Mouse (Mus musculus) thymus, adult 18-20 months (tissue): Measurements from ENCODE around the gene Aldh1a2.
A peak's percentile ranks its signal among the peaks of the same experiment; 100 is the strongest.

ENCODE experiments used
- DNase-seq, 2 experiments: peaks; one replicate each; pipeline ENCODE4 v3.0.0; 2022; ENCODE audit warnings: mixed read lengths in 2 of 2

Aldh1a2 gene

DNA sequence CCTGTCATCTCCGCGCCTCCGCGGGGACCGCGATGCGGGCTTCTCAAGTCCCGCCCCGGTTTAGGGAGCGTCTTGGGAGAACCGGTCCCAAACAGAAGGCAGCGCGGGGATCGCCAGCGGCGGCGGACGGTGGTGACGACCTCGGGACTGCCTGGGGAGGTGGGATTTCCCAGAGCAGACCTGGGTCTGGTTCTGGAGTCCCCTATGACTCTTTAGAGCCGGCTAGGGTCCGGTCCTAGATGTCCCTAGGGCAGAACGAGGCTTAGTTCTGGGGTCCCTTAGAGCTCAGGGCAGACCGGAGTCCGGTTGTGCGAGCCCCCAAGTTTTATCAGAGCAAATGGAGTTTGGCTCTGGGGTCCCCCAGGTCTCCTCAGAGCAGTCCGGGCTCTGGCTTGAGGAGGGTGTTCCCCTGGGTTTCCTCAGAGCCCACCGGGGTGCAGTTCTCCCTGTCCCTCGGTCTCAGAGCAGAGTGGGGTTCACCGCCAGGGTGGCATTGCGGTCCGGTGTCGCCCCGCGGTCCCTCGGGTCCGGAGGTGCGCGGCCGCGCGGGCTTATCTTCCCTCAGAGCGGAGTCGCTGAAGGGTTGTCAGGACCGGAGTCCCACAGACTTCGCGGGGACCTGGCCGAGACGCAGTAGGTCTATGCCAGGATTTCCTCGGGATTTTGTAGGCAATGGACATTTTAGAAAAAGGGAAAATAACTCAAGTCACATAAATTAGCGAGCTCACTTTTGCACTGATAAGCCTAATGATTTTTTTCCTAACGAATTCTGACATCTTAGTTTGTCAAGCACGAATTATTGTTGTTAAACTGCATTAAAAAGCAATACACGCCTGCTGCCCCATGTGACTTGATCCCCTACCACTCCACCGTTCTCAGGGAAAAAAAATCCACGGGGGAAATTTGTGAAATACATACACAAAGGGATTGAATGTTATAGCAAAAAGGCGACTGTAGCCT is 727 bp downstream of the Aldh1a2 start:
- peak in 1 of 2 experiments; percentile 3 for DNase-seq

DNA sequence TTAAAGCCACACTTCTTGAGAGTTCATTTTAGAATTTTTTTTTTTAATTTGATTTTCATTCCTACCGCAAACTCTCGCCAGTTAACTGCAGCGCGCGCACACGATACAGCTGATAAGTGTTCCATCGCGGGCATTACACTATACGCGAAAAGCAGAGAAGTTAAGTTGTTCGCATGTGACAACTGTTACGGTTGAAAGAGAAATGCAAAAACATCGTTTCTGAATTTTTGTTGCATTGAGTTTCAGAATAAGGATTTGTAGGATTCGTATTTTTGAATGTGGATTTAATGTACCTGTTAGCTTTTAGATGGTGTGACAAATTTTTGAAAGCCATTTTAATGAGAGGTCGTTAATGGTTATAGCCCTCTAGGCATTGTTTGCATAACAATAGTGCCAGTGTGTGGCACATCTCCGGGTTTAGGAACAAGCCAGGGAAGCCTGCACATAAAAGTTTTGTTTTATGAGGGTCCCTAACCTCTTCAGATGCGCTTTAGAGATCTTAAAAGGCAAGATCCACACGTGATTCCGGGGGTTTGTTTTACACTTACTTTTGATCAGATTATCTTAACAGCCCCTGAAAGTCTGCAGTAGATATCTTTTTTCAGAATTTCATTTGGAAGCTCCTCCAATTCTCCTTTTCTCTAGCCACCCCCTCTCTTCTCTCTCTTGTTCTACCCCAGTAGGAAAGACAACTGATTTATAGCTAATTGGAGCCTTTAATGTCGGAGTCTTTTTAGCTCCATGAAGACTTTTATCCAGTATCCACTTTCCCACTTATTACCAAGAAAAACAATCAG is 1.6 kb downstream of the Aldh1a2 start:
- DNase-seq: no peak

DNA sequence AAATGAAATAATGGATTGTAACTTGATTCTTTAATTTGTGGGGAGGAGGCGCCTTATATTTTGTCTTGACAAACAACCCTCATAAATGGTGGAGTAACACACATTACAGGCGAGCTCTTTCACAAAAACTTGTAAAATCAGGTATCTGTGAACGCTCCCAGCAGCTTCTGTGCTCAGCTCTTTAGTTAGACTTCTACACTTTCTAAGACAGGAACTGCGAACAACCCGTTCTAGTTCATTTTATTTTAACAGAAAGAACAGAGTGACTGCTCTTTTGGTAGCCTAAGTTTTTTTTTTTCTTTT is 2.2 kb downstream of the Aldh1a2 start:
- no peak for DNase-seq

DNA sequence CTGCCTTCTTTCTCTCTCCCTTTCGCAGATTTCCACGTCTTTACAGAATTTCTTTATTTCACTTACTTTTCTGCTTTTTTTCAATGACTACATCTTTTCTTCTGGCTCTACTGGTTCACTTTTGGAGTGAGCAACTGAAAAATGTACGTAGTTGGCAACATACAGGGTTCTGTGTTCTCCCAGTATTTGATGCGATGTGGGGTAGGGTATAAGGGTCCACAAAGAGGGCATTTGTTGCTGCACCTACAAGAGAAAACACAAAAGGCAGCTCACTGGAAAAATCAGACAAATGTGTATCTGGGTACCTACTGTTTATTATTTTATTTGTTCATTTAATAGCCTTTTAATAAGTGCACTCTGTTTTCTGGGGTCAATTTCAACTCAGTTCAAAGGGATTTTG is 3.6 kb downstream of the Aldh1a2 start:
- no peak for DNase-seq

DNA sequence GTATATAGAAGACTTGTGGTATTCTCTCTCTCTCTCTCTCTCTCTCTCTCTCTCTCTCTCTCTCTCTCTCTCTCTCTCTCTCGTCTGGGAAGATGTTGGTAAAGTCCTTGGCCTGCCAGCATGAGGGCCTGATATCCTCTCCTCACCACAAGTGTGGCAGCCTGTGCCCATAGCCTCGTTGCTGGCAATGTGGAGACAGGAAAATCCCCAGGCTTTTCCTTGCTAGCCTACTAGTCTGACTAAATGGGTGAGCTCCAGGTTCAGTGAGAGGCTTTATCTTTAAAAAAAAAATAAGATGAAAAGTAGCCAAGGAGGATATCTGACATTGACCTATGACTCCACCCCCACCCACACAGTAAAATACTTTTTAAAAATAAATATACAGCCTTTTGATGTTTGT is 4.8 kb downstream of the Aldh1a2 start:
- no peak for DNase-seq

DNA sequence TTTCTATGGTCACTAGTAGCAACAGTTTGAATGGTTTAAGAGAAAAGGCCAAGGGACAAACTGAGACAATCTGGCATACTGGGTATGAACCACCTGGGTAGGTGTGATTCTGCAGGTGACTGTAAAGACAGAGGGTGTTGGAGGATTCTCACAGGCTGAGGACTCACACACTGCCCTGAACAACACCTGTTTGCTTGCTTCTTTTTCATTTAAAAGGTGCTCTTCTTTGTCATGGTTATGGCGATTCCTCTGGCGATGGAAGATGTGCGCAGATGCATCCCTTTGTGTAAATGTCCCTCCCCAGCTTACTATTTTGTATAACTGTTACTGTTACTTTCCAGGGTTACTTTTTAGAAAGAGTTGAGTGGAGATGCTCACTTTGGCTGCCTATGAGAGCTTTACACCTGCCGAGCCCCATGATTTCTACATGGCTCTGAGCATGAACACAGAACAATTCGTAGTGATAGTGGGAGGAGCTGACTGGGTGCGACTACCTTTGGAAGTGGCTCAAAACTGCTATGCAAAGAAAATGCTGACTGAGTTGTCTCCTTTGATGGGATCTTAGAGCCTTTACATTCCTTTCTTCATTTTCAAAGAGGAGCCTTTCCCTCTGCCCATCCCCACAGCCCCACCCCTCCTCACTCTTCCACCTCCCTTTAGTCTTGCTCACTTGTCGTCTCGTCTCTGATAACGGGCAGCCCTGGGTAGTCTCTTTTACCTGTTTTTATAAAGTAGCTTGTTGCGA is 11.8 kb downstream of the Aldh1a2 start:
- no peak for DNase-seq

DNA sequence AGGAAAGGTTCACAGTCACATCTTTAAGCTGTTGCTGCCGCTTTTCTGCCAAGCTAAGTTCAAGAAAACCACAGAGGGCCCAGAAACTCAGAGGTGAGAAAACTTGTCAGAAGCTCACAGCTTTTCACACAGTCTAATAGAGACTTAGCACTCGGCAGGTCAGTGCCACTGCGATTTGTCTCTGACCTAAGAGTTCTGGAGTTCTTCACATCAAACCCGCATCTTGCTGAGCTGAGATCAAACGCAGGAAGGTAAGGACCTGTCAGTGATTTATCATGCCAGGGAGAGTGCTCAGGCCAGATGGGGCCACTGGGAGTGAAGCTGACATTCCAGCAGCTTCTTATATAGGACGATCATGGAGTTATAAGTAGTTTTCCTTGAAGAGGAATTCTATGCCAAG is 14.4 kb downstream of the Aldh1a2 start:
- no peak for DNase-seq

DNA sequence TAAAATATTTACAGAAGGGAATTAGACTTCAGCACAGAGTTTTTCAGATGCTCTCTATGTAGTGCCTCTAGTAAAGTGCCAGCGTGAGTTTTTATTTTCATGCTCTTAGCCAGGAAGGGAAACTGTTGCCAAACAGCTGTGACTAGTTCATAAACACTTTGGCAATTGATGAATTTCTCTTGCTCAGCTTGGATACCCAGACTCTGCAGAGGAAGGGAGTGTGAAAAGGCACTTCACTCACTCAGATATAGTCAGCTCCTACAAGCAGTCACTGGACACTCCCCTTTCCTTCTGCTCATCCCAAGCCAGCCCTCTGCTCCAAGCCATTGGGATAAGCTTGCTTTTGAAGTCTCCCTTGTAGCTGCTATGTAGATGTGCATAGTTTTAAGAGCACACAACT is 21.0 kb downstream of the Aldh1a2 start:
- DNase-seq: no peak

DNA sequence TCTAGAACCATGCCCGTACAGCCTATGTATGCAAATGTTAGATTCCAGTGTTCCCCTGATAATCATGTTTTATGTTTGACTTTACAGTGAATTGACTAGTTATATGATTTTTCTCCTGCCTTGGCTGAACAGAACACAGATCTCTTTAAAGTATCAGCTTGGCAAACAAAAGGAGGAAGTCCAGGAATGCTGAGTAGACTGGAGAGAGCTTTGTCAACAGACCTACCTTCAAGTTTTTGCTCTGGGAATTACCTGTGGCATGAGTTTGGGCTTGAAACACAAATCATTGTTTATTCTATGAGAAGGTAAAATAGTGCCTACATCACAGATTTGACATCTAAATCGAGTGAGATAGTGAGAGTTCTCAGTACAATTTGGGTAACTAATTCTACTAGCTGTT is 24.3 kb downstream of the Aldh1a2 start:
- no peak for DNase-seq

DNA sequence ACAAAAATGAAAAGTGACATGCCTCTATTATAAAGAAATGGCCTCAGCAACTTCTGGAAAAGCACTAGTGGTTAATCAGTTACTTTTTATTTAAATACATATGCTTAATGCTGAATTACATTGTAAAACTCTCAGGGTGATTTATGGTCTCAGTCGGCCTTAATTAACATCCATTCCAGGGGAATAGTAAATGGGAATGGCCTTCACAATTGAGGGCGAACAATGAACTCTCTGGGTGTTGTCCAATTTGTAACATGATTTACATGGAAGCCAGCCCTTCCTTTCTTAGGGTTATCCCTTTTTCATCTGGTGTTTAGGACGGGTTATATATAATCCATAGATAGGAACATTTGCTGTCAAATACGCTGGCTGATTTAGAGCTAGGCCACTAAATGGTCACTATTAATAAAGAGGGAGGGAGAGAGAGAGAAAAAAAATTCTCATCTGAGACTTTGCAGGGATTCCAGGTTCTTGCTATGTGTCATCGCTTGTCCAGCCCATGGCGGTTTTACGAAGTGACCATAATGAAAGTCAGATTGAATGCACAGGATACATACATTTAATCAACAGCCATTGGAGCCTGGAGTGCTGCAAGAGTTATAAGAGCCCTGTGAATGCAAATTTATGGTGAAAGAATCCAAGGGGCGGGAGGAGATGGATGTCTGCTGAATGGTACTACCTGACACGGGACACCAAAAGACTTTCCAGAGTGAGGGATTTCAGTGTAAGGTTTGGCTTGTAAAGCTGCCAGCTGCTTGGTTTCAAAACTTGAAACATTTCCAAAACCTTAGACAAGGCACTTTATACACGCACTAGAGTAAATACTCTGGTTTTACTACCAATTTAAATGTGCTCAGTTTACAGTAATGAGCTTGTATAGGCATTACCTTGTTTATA is 26.2 kb downstream of the Aldh1a2 start:
- DNase-seq: no peak

DNA sequence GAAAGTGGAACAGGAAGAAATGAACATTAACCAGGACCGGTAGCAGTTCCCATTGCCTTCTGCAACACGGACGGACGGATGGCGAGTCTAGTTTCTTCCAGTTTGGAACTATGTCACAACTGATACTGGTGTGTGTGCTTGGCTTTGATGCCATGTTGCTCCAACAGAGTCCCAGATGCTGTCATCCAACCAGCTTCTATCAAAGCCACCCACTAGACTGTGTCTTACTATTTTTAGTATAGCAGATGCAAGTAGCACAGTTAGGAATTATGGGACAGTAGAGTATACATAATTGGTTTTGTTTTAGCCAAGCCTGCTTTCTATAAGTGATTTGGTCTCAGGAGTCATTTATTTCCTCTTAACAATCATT is 26.8 kb downstream of the Aldh1a2 start:
- no peak for DNase-seq

DNA sequence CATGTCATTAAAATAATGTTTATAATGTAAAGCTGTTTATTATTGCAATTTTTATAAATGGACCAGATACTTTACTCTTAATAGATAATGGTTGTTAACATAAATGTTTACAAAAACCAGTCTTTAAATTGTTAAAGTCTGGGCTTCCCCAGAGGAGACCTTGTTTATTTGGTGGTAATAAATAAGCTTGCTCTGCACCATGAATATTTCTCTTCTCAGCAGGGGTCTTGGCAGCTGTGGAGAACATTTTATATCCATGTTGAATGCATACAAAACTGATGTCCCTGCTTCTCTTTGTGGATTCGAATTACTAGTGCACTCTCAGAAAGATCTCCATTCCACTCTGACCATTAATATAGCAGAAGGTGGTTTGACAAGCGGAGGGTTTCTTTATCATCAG is 38.8 kb downstream of the Aldh1a2 start:
- DNase-seq: no peak

DNA sequence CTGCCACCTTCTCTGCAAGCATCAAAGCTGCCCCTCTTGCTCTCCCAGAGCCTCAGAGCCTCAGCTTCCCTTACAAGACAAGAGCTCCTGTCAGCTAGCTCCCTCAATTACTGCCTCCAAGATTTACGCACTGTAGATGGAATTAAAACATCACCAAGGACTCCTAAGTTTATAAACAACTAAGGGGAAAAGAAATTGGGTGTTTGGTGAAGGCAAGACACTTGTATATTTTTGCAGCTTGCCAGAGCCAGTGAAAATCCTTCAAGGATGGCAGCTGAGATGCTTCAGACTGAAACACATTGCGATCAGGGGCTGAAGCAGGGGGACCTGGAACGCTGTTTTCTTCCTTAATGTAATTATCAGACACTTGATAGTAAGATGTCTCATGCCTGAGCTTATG is 47.1 kb downstream of the Aldh1a2 start:
- no peak for DNase-seq

DNA sequence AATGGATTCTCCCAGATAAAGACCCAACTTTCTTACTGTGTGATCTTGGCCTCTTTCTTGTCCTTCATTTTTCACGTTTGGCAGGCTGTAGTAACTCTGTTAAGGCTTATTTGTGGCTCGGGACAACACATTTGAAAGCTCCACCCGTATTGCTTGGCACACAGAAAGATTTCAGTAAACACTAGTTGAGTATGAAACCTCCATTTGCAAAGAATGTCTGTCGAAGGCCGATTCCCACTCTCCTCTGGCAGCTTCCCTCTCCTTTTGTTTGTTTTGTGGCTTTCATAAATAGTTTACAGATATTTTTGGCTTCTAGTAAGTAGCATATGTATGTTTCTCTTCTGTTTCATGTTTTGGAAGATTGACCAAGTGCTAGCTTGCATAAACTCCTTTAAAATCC is 54.1 kb downstream of the Aldh1a2 start:
- DNase-seq: no peak

DNA sequence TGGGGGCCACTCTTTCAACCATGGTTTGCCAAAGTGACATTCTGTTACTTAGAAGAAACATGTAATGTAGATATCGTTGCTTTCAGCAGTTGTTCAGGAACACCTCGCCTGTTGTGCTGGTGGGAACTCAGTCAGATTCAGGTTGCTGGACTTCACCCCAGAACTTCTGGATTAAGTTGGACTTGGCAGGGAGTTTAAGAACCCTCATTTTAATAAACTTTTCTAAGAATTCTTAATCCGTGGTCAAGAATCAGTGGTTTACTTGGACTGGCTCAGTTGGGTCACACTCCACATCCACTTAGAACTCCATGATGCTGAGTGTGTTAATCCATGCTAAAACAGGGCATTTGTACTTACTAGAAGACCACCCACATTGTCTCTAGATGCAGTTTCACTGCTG is 54.6 kb downstream of the Aldh1a2 start:
- DNase-seq: no peak

DNA sequence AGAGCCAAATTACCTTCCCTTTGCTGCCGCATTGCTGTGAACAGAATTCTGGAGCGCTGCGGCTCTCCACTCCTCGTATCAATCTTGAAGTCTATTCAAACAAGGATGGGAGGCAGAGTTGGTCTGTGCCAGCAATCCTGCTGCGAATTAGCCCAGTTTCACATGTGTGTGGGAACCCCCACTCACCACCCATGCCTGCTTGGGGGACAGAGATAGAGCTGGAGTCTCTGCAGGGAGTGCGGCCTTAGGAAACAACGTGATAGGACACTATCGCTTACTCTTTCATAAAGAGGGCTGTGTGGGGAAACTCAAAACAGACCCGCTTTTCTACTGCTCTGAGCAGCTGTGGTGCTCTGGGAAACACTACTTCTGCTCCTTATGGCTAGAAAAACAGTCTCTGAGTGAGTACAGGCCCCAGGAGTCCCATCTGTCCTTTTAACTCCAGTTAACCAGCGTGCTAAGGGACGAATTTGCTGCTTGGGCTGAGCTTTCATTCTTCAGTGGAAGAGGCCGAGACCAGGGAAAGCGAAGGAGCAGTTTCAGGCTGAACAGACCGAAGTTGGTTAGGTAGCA is 60.6 kb downstream of the Aldh1a2 start:
- DNase-seq: no peak

DNA sequence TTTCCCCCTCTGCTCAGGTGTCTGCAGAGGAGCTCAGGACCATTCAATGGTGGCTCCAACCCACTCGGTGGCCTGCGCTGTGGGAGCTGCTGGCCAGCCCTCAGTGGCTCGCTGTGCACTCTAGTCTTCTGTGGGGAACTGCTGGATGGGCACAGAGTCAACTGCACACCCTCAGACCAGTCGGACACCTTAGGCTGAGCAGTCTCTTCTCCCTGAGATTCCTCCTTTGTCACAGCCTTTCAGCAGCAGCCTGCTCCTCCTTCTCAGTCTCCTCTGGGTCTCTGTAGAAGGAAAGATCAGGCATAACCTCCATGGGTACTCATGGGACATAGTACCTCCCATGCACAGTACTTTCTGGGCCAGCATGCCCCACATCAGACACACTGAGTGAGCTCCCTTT is 63.2 kb downstream of the Aldh1a2 start:
- no peak for DNase-seq

DNA sequence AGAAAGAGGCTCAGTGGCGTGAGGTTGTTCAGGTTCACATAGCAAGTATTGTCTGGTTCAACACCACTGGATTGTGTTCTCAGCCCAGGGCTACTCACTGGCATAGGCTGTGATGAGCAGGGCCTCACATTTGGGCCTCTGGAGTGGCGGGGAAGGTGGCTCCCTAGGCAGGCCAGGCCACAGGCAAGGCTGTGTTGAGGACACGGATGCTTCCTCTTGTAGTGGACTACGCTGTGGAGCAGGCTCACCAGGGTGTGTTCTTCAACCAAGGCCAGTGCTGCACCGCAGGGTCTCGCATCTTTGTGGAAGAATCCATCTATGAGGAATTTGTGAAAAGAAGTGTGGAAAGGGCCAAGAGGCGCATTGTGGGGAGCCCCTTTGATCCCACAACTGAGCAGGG is 67.6 kb downstream of the Aldh1a2 start:
- DNase-seq: no peak

DNA sequence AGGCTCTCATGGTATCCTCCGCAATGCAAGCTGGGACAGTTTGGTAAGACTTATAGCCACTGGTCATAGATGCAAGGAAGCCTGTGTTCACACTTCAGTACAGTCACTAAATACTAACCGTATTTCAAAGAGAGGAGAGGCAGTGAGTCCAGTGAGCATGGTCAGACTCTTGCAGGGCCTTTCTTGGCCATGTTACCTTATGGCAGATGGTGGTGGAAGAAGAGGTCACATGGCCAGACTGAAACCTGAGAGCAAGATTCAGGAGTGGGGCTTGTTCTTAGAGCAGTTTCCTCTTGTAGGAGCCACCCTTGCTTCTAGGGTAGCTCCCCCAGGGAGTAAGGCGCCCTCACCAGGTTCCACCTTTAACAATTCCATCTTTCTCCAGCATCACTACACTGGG is 69.6 kb downstream of the Aldh1a2 start:
- DNase-seq: no peak

DNA sequence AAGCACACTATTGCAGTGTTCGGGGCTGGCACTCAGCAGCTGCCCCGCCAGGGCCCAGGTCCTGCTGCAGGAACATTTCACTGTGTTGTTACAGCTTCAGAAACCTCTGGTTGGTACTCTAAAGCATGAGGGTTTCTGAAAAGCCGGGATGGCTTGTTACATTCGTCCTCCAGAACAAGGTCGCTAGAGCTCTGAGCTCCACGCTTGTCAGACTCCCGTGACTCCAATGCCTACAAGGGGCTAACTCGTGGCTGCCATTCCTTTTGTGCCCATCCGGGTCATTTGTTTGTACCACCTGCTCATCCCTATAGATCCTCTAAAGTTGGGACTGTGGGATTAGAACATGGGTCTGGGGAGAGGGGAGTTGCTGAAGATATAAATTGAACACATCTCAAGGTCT is 70.8 kb downstream of the Aldh1a2 start:
- DNase-seq: no peak

DNA sequence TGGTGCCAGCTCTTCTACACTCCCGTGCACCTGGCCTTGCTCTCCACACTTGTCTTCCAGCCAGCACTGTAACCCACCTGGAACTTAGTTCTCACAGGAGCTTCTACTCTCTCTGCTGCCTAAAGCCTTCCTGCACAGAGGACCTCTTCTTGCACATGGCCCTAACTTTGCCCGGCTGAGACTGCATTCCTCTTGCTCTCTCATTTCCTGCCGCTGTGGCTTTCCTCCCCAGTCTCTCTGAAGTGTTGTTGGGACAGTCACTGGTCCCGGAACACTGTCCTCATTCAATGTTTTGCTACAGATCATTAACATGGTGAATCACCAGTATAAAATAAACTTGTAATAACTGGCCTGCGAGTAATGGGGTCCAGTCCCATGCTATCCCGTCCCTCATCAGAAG is 73.1 kb downstream of the Aldh1a2 start:
- no peak for DNase-seq

DNA sequence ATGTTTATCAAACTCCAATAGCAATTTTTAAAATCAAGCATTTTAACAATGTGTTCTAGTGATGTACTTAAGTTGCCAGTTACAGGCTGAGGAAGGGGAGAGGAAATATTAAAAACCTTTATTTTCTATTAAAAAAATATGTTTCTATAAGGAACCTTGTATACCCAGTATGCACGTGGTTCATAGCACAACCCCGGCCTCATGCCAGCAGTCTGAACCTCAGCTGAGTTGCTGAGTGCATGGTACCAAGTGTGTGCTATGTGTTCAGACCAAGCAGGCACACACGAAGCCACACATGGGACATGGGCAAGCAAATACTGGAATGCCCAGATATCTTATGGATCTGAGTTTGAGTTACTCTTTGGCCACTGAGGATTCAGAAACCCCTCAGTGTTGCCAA is 74.2 kb downstream of the Aldh1a2 start:
- no peak for DNase-seq
